Mouse (Mus musculus) T-helper 17 cell (primary cell): Measurements from ENCODE around the gene Usp21.
"Not testable (repeated sequence)": the region's sequence is repeated elsewhere in the genome, so short reads cannot be mapped to it uniquely, and the experiment has no call there.

Experiments
- in situ Hi-C, 2 experiments: fragments of 300-600 bp; cut with MboI, MseI; formaldehyde crosslinking; loops; 1 replicate in 1 of 2; 2 replicates in 1 of 2; pipeline ENCODE4 v1.15.1; 2025; ENCODE audit warnings: high pct_unique_total_duplicates in 2 of 2

The Usp21 gene

GRCm38 (mm10) chr1:171248386-171249226 lies 39.2 kb downstream of the Usp21 start:
- in situ Hi-C loops: no loop called here

DNA sequence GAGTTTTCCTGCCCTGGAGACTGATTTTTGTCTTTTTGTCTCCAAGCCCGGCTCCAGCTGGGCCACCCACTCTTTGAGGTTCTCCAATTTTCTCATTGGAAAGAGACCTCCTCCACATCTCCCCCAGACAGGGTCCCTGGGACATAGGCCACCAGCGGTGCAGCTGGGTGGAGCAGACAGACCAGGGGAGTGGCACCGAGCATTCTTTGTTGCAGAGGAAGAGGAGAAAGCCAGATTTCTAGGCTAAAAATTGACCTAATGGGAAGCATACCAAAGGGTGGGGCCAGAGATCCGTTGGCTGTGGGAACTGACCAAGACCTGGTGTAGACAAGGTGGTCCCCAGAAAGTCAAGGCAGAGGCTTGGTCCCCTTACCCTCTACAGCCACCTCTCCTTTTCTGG lies 39.9 kb downstream of the Usp21 start:
- in situ Hi-C loops: no loop called here

DNA sequence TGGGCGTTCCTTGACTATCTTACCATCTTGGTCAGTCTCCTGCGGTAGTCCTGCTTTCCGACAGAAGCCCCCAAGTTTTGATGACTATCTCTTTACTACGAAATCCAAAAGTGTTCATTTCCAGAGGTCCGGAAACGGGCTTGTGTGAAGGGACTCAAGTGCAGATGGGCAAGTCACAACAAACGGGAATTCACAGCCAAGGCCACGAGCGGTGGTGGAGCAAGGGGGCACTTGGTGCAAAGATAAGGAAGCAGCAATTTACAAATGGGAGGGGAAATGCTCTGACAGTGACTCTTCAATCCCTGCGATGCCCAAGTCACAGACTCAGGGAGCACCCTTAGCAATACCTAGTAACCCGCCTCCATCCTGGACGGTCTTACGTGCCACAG lies 40.3 kb downstream of the Usp21 start:
- in situ Hi-C loops: no loop called here

DNA sequence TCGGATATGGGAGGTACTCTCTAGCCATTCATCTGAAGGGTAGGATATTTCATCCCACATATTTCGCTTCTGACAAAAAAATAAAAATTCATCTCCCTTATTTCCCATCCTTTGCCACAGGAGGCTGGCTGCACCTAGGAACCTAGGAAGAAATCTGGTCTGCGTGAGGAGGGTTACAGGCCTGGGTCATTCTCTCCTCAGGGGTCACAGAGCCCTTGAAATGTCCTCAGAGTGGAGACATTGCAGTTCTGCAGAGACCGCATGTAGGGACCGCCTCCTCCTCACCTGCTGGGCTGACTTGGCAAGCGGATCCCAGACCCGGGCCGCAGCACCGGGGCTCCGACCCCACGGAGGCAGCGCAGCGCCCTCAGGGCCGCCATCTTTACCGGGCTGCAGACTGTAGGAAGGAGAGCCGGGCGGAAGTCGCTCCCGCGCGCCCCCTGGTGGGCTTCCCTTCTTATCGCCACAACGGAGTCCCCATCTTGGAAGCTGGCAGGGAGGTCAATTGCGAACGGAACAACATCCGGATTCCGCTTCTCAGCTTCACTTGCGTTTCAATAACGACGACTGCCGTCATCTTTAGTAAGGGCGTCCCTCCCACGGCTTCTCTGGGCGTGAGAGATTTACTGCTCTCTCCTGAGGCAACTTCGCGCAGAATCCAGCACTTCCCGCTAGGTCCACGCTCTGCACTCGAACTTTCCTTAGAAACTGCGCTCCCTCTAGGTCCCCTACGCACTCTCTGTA lies 40.9 kb downstream of the Usp21 start:
- in situ Hi-C loops: no loop called here

DNA sequence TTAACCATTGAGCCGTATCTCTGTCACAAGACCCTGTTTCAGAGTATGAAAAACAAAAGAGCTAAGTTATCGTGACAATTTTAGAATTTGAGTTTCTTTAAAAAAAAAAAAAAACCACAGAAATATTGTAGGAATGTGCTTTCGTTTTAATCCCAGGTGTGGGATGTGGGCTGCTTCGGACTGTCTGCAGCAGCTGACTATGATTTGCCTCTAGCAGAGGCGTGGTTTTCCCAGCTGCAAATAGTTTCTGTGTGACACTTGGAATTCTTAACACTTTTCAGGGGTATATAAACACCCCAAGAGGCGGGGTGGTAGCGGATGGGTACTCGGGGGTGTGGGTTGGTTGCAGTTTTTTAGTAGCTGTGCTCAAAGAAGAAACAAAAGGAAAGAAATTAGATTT lies 42.4 kb downstream of the Usp21 start:
- in situ Hi-C loops: no loop called here

DNA sequence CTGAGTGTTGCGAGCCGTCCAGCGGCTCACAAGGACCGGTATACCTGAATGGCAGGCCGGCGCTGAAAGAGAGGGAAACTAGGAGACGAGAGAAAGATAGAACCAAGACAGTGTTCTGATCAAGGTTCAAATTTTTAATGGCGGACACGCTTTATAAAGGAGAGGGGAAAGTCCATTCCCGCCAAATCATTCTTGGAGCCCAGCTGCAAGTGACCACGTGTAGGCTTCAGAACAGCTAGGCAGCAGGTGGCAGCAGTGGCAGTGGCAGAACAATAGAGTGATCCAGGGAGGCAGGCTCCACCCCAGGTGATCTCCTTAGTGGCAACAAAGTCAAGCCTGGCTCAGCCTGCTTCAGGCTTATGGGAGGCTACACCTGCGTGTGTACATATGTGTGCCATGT lies 45.8 kb downstream of the Usp21 start:
- in situ Hi-C loops: not testable (repeated sequence)

DNA sequence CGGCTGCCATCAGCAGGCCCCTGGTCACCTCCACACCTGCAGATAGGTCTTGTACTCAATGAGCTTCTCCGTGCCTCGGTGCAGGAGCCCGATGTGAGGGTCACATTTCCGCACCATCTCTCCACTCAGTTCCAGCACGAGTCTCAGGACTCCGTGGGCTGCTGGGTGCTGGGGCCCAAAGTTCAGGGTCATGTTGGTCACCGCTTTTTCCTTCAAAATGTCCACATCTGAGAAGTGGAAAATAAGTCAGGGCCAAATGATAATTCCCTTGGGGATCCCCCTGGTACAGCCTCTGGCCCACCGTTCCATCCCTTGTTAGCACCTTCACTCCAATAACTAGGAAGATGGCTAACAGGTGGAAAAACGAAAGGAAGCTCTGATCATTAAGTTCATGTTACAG lies 46.9 kb downstream of the Usp21 start:
- in situ Hi-C loops: no loop called here

DNA sequence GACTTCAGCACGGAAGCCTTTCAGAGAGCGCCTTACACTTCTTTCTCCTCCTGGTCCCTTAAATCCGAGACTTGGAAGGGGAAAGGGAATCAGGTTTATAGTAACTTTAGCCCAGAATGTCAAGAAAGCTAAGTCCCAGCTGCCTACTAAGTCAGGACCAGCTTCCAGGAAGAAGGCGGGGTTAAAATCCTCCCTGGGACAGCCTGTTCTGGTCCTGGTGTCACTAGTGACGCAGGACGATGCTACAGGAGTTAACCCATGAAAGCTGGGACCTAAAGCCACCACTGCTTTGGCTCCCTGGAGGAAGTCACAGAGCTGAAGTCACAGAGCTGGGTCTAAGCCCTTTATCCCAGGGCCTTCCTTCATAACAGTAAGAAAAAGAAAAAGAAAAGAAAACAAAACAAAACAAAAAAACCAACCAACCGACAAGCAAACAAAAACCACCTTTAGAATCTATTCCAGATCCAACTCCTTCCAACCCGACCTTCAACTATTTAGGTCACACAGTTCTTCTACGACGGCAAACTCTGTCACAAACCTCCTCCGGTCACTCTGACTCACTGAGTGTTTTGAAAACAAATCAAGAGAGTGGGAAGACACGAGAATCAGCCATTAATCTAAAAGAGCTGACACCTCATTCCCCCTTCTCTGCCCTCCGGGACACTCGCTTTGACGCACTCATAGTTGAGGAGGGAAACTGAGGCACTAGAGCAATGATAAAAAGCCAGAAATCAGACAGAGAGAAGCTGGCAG lies 47.6 kb downstream of the Usp21 start:
- in situ Hi-C loops: no loop called here

- in situ Hi-C loops: no loop called here
Measured at GRCm38 (mm10) chr1:171238463-171238862, 49.3 kb downstream of the Usp21 start.

DNA sequence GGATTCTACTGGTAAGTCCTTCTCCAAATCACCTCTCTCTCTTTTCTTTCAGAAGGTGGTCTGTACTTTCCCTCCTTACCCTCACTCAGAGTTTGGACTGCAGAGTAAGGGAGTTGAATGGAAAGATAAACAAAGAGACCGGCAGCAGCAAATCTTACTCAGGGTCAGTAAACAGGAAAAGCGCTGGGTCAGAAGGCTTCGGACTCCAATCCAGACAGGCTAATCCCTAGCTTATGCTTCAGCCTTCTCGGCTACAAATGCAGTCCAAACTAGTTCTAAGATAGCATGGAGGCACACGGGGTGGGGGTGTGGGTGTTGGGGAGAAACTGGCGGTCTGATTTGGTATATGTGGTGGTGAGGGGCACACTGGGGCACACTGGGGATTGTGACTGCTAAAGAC lies 50.4 kb downstream of the Usp21 start:
- in situ Hi-C loops: no loop called here

DNA sequence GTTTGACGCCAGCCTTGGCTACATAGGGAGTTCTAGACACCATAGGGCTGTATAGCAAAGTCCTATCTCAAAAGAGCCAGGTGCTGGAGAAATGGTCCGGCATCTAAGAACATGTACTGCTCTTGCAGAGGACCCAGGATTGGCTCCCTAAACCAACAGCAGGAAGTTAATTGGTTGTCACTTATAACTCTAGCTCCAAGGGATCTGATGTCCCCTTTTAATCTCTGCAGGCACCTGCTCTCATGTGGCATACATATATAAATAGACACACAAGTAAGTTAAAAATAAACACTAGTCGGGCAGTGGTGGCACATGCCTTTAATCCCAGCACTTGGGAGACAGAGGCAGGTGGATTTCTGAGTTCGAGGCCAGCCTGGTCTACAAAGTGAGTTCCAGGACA lies 52.0 kb downstream of the Usp21 start:
- in situ Hi-C loops: no loop called here

GRCm38 (mm10) chr1:171234538-171234937 lies 53.3 kb downstream of the Usp21 start:
- in situ Hi-C loops: no loop called here

GRCm38 (mm10) chr1:171234126-171234525 lies 53.7 kb downstream of the Usp21 start, which contains the start of gene Fcer1g:
TSS of gene Fcer1g (minus strand) at chr1:171234365.
- in situ Hi-C loops: no loop called here

DNA sequence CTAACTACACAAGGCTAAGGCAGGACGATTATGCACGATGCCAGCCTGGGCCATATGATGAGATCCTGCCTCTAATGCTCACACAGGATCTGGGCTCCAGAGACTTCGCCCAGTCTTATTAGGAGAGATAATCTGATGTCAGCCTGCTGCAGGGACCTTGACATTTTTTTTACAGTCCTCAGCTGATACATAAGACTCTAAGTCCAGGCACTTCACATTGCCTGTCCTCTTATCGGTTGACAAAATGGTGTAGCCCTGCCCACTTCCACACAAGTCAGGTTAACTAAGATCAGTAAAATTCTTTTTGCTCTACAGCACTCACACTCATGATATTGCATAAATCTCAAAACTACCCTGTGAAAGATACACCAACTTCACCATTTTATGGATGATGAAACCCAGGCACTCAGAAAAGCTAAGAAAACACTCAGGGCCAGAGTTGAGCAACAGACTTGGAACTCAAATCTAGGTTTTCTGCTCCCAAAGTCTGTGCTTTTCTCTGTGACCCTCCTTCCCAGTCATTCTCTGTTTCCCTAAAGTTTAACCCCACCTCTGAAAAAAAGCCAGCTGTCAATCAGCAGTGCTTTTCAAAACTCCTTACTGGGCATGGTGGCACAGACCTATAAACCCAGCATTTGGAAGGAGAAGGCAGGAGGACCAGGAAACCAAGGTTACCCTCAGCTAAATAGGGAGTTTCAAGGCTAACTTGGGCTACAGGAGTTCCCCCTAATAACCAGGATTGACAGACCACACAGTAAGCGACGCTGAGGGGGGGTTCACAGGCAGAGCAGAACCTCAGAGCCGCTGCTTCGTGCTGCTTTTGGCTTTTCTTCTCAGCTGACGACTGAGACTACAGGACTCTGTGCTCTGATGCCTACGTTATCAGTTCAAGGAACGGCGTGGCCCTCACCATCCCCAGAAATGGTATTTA lies 54.7 kb downstream of the Usp21 start:
- in situ Hi-C loops: no loop called here

- in situ Hi-C loops: no loop called here
Measured at GRCm38 (mm10) chr1:171232348-171232747, 55.4 kb downstream of the Usp21 start.
